Mouse (Mus musculus): Measurements from ENCODE around the gene Cdc25a.
A peak's percentile ranks its signal among the peaks of the same experiment; 100 is the strongest.

Cdc25a gene

GRCm38 (mm10) chr9:109894413-109895090 is 19.2 kb downstream of the Cdc25a start:
- DNase-seq (ENCODE audit: low read depth) = peak; percentile 72

GRCm38 (mm10) chr9:109895593-109895992 is 20.2 kb downstream of the Cdc25a start:
- no peak for DNase-seq (ENCODE audit: low read depth)

- DNase-seq (ENCODE audit: low read depth) = no peak
Observed at GRCm38 (mm10) chr9:109896253-109897150, 21.1 kb downstream of the Cdc25a start.

GRCm38 (mm10) chr9:109898027-109898426 is 22.6 kb downstream of the Cdc25a start:
- no peak for DNase-seq (ENCODE audit: low read depth)

- no peak for DNase-seq (ENCODE audit: low read depth)
Observed at GRCm38 (mm10) chr9:109899361-109899760, 24.0 kb downstream of the Cdc25a start.

- DNase-seq (ENCODE audit: low read depth) = no peak
Observed at GRCm38 (mm10) chr9:109899774-109900173, 24.4 kb downstream of the Cdc25a start.

- no peak for DNase-seq (ENCODE audit: low read depth)
Observed at GRCm38 (mm10) chr9:109900604-109901003, 25.2 kb downstream of the Cdc25a start.

- no peak for DNase-seq (ENCODE audit: low read depth)
Observed at GRCm38 (mm10) chr9:109902246-109902645, 26.9 kb downstream of the Cdc25a start.

- no peak for DNase-seq (ENCODE audit: low read depth)
Observed at GRCm38 (mm10) chr9:109902740-109903139, 27.4 kb downstream of the Cdc25a start.

GRCm38 (mm10) chr9:109907300-109907699 is 31.9 kb downstream of the Cdc25a start:
- DNase-seq (ENCODE audit: low read depth) = no peak

- DNase-seq (ENCODE audit: low read depth) = no peak
Observed at GRCm38 (mm10) chr9:109907774-109908465, 32.5 kb downstream of the Cdc25a start.

GRCm38 (mm10) chr9:109909102-109909501 is 33.7 kb downstream of the Cdc25a start:
- no peak for DNase-seq (ENCODE audit: low read depth)

GRCm38 (mm10) chr9:109909926-109910325 is 34.5 kb downstream of the Cdc25a start:
- no peak for DNase-seq (ENCODE audit: low read depth)

- DNase-seq (ENCODE audit: low read depth) = no peak
Observed at GRCm38 (mm10) chr9:109911779-109912178, 36.4 kb downstream of the Cdc25a start.

GRCm38 (mm10) chr9:109914269-109914926 is 39.0 kb downstream of the Cdc25a start:
- no peak for DNase-seq (ENCODE audit: low read depth)

- DNase-seq (ENCODE audit: low read depth) = no peak
Observed at GRCm38 (mm10) chr9:109917931-109918330, 42.6 kb downstream of the Cdc25a start.

GRCm38 (mm10) chr9:109929131-109929530 is 53.8 kb downstream of the Cdc25a start:
- no peak for DNase-seq (ENCODE audit: low read depth)

- no peak for DNase-seq (ENCODE audit: low read depth)
Observed at GRCm38 (mm10) chr9:109930063-109930462, 54.7 kb downstream of the Cdc25a start.

GRCm38 (mm10) chr9:109930752-109931151 is 55.4 kb downstream of the Cdc25a start:
- no peak for DNase-seq (ENCODE audit: low read depth)

GRCm38 (mm10) chr9:109931257-109932171 is 56.1 kb downstream of the Cdc25a start, which contains the start of gene Map4:
Gene Map4 (plus strand): TSS chr9:109931460.
- peak; percentile 94 for DNase-seq (ENCODE audit: low read depth)

- no peak for DNase-seq (ENCODE audit: low read depth)
Observed at GRCm38 (mm10) chr9:109932361-109932755, 57.0 kb downstream of the Cdc25a start.
